Mouse (Mus musculus): ENCODE data around the gene Tmem130. TPM values are rescaled to one million over a fixed set of nuclear protein-coding genes. Genes with fewer than 3 reads are reported as not detected.

Tmem130 gene
- total RNA-seq, 2 experiments from 2014 or later = 0.22 to 0.75 TPM

- no peak for ATAC-seq (replicated peaks; ENCODE audit: low FRiP score, low TSS enrichment, poor library complexity, severe bottlenecking)
These were observed 24.5 kb downstream of the Tmem130 start for GRCm38 (mm10) chr5:144737101-144737500.

- peak; percentile 69 for ATAC-seq (replicated peaks; ENCODE audit: low FRiP score, low TSS enrichment, poor library complexity, severe bottlenecking)
These were observed 26.7 kb downstream of the Tmem130 start for GRCm38 (mm10) chr5:144734949-144735348.

GRCm38 (mm10) chr5:144733953-144734352, 27.7 kb downstream of the Tmem130 start:
- ATAC-seq (replicated peaks; ENCODE audit: low FRiP score, low TSS enrichment, poor library complexity, severe bottlenecking) = peak; percentile 71

- no peak for ATAC-seq (replicated peaks; ENCODE audit: low FRiP score, low TSS enrichment, poor library complexity, severe bottlenecking)
These were observed 32.4 kb downstream of the Tmem130 start for GRCm38 (mm10) chr5:144729216-144729615.

- no peak for ATAC-seq (replicated peaks; ENCODE audit: low FRiP score, low TSS enrichment, poor library complexity, severe bottlenecking)
These were observed 33.4 kb downstream of the Tmem130 start for GRCm38 (mm10) chr5:144728237-144728636.

GRCm38 (mm10) chr5:144727119-144727518, 34.5 kb downstream of the Tmem130 start:
- ATAC-seq (replicated peaks; ENCODE audit: low FRiP score, low TSS enrichment, poor library complexity, severe bottlenecking) = peak; percentile 90

GRCm38 (mm10) chr5:144725554-144725953, 36.1 kb downstream of the Tmem130 start:
- ATAC-seq (replicated peaks; ENCODE audit: low FRiP score, low TSS enrichment, poor library complexity, severe bottlenecking) = no peak

- no peak for ATAC-seq (replicated peaks; ENCODE audit: low FRiP score, low TSS enrichment, poor library complexity, severe bottlenecking)
These were observed 36.7 kb downstream of the Tmem130 start for GRCm38 (mm10) chr5:144724926-144725325.

- ATAC-seq (replicated peaks; ENCODE audit: low FRiP score, low TSS enrichment, poor library complexity, severe bottlenecking) = no peak
These were observed 41.3 kb downstream of the Tmem130 start for GRCm38 (mm10) chr5:144720281-144720680.

- no peak for ATAC-seq (replicated peaks; ENCODE audit: low FRiP score, low TSS enrichment, poor library complexity, severe bottlenecking)
These were observed 41.8 kb downstream of the Tmem130 start for GRCm38 (mm10) chr5:144719781-144720180.

GRCm38 (mm10) chr5:144717186-144717585, 44.4 kb downstream of the Tmem130 start:
- ATAC-seq (replicated peaks; ENCODE audit: low FRiP score, low TSS enrichment, poor library complexity, severe bottlenecking) = no peak

- no peak for ATAC-seq (replicated peaks; ENCODE audit: low FRiP score, low TSS enrichment, poor library complexity, severe bottlenecking)
These were observed 48.2 kb downstream of the Tmem130 start for GRCm38 (mm10) chr5:144713371-144713770.

GRCm38 (mm10) chr5:144707603-144708002, 54.0 kb downstream of the Tmem130 start:
- ATAC-seq (replicated peaks; ENCODE audit: low FRiP score, low TSS enrichment, poor library complexity, severe bottlenecking) = no peak

GRCm38 (mm10) chr5:144703464-144704368, 57.9 kb downstream of the Tmem130 start:
- ATAC-seq (replicated peaks; ENCODE audit: low FRiP score, low TSS enrichment, poor library complexity, severe bottlenecking) = no peak

- no peak for ATAC-seq (replicated peaks; ENCODE audit: low FRiP score, low TSS enrichment, poor library complexity, severe bottlenecking)
These were observed 66.1 kb downstream of the Tmem130 start for GRCm38 (mm10) chr5:144695289-144696060.

- ATAC-seq (replicated peaks; ENCODE audit: low FRiP score, low TSS enrichment, poor library complexity, severe bottlenecking) = no peak
These were observed 67.5 kb downstream of the Tmem130 start for GRCm38 (mm10) chr5:144694161-144694560.

- no peak for ATAC-seq (replicated peaks; ENCODE audit: low FRiP score, low TSS enrichment, poor library complexity, severe bottlenecking)
These were observed 70.2 kb downstream of the Tmem130 start for GRCm38 (mm10) chr5:144691421-144691820.

GRCm38 (mm10) chr5:144688371-144688770, 73.2 kb downstream of the Tmem130 start:
- ATAC-seq (replicated peaks; ENCODE audit: low FRiP score, low TSS enrichment, poor library complexity, severe bottlenecking) = no peak

Measured in megakaryocyte-erythroid progenitor cell, adult 5-6 weeks (primary cell).